Mouse (Mus musculus) spleen, embryonic (tissue): Measurements from ENCODE around the gene Tent4b.

Experiments
- CTCF ChIA-PET: fragments of 350-600 bp; sonication (Branson Sonifier 250); formaldehyde crosslinking; loops from one replicate; lab custom pipeline; 2022; lab: Charles Lee

The Tent4b gene

GRCm38 (mm10) chr8:88273051-88273430, 74.0 kb downstream of the Tent4b start:
- CTCF ChIA-PET: no interaction called here

GRCm38 (mm10) chr8:88274090-88274489, 75.1 kb downstream of the Tent4b start:
- CTCF ChIA-PET: no interaction called here

GRCm38 (mm10) chr8:88279220-88279619, 80.2 kb downstream of the Tent4b start:
- CTCF ChIA-PET: no interaction called here

- CTCF ChIA-PET: no interaction called here
Observed at GRCm38 (mm10) chr8:88279670-88280069, 80.7 kb downstream of the Tent4b start.

GRCm38 (mm10) chr8:88280904-88281303, 81.9 kb downstream of the Tent4b start:
- CTCF ChIA-PET: no interaction called here

- CTCF ChIA-PET: interaction anchor here (0.6 to 0.8 kb wide), 3 partner anchors 10 to 259 kb away, joined by 3 read pairs; partner anchors contain the start of gene Adcy7
Observed at GRCm38 (mm10) chr8:88282684-88283083, 83.7 kb downstream of the Tent4b start.

GRCm38 (mm10) chr8:88283243-88284115, 84.5 kb downstream of the Tent4b start:
- CTCF ChIA-PET: interaction anchor here (1.4 kb wide), 1 partner anchor 16 kb away, joined by 3 read pairs; no protein-coding TSS in a partner anchor

GRCm38 (mm10) chr8:88284738-88285137, 85.7 kb downstream of the Tent4b start:
- CTCF ChIA-PET: no interaction called here

- CTCF ChIA-PET: no interaction called here
Observed at GRCm38 (mm10) chr8:88285469-88286356, 86.7 kb downstream of the Tent4b start.

GRCm38 (mm10) chr8:88286421-88286960, 87.5 kb downstream of the Tent4b start:
- CTCF ChIA-PET: no interaction called here

GRCm38 (mm10) chr8:88288622-88289242, 89.7 kb downstream of the Tent4b start:
- CTCF ChIA-PET: no interaction called here

- CTCF ChIA-PET: interaction anchor here (0.6 kb wide), 1 partner anchor 76 kb away, joined by 4 read pairs; no protein-coding TSS in a partner anchor
Observed at GRCm38 (mm10) chr8:88289901-88290300, 90.9 kb downstream of the Tent4b start.

- CTCF ChIA-PET: interaction anchor here (0.6 kb wide), 1 partner anchor 75 kb away, joined by 4 read pairs; no protein-coding TSS in a partner anchor
Observed at GRCm38 (mm10) chr8:88290326-88291304, 91.6 kb downstream of the Tent4b start.

- CTCF ChIA-PET: no interaction called here
Observed at GRCm38 (mm10) chr8:88291305-88291690, 92.3 kb downstream of the Tent4b start.

GRCm38 (mm10) chr8:88292926-88293325, 93.9 kb downstream of the Tent4b start:
- CTCF ChIA-PET: no interaction called here

- CTCF ChIA-PET: no interaction called here
Observed at GRCm38 (mm10) chr8:88293590-88294356, 94.8 kb downstream of the Tent4b start.

- CTCF ChIA-PET: no interaction called here
Observed at GRCm38 (mm10) chr8:88294977-88295376, 96.0 kb downstream of the Tent4b start.

- CTCF ChIA-PET: no interaction called here
Observed at GRCm38 (mm10) chr8:88297976-88298732, 99.1 kb downstream of the Tent4b start.

- CTCF ChIA-PET: no interaction called here
Observed at GRCm38 (mm10) chr8:88298733-88299103, 99.7 kb downstream of the Tent4b start.
